Mouse (Mus musculus): ENCODE data around the gene Myo18a.

The Myo18a gene

GRCm38 (mm10) chr11:77795216-77795615 lies 32.2 kb downstream of the Myo18a start:
- no peak for DNase-seq (ENCODE audit: low spot score in 2 of 2)

GRCm38 (mm10) chr11:77800491-77800868 lies 37.4 kb downstream of the Myo18a start:
- DNase-seq (ENCODE audit: low spot score in 2 of 2) = no peak

- peak in 1 of 2 experiments; percentile 54 for DNase-seq (ENCODE audit: low spot score in 2 of 2)
Measured at GRCm38 (mm10) chr11:77800869-77801701, 38.0 kb downstream of the Myo18a start.

- peak; percentile 63 to 67 for DNase-seq (ENCODE audit: low spot score in 2 of 2)
Measured at GRCm38 (mm10) chr11:77802341-77802865, 39.4 kb downstream of the Myo18a start.

GRCm38 (mm10) chr11:77806218-77806617 lies 43.2 kb downstream of the Myo18a start:
- peak in 1 of 2 experiments; percentile 66 for DNase-seq (ENCODE audit: low spot score in 2 of 2)

- no peak for DNase-seq (ENCODE audit: low spot score in 2 of 2)
Measured at GRCm38 (mm10) chr11:77806855-77807254, 43.8 kb downstream of the Myo18a start.

GRCm38 (mm10) chr11:77808051-77808465 lies 45.0 kb downstream of the Myo18a start:
- DNase-seq (ENCODE audit: low spot score in 2 of 2) = peak in 1 of 2 experiments; percentile 61

- DNase-seq (ENCODE audit: low spot score in 2 of 2) = peak in 1 of 2 experiments; percentile 50
Measured at GRCm38 (mm10) chr11:77809215-77809614, 46.2 kb downstream of the Myo18a start.

GRCm38 (mm10) chr11:77810018-77810417 lies 47.0 kb downstream of the Myo18a start:
- DNase-seq (ENCODE audit: low spot score in 2 of 2) = no peak

- no peak for DNase-seq (ENCODE audit: low spot score in 2 of 2)
Measured at GRCm38 (mm10) chr11:77813969-77814368, 50.9 kb downstream of the Myo18a start.

GRCm38 (mm10) chr11:77816003-77816402 lies 53.0 kb downstream of the Myo18a start:
- no peak for DNase-seq (ENCODE audit: low spot score in 2 of 2)

GRCm38 (mm10) chr11:77821648-77822047 lies 58.6 kb downstream of the Myo18a start:
- DNase-seq (ENCODE audit: low spot score in 2 of 2) = no peak

- peak in 1 of 2 experiments; percentile 76 for DNase-seq (ENCODE audit: low spot score in 2 of 2)
Measured at GRCm38 (mm10) chr11:77822781-77823180, 59.7 kb downstream of the Myo18a start.

GRCm38 (mm10) chr11:77825853-77826252 lies 62.8 kb downstream of the Myo18a start:
- DNase-seq (ENCODE audit: low spot score in 2 of 2) = peak; percentile 80 to 86

- DNase-seq (ENCODE audit: low spot score in 2 of 2) = no peak
Measured at GRCm38 (mm10) chr11:77826311-77826710, 63.3 kb downstream of the Myo18a start.

GRCm38 (mm10) chr11:77827241-77827995 lies 64.4 kb downstream of the Myo18a start:
- DNase-seq (ENCODE audit: low spot score in 2 of 2) = peak; percentile 90

GRCm38 (mm10) chr11:77828163-77828562 lies 65.1 kb downstream of the Myo18a start:
- no peak for DNase-seq (ENCODE audit: low spot score in 2 of 2)

GRCm38 (mm10) chr11:77829043-77829841 lies 66.2 kb downstream of the Myo18a start:
- DNase-seq (ENCODE audit: low spot score in 2 of 2) = no peak

GRCm38 (mm10) chr11:77830875-77831274 lies 67.8 kb downstream of the Myo18a start:
- no peak for DNase-seq (ENCODE audit: low spot score in 2 of 2)

GRCm38 (mm10) chr11:77832541-77832940 lies 69.5 kb downstream of the Myo18a start:
- DNase-seq (ENCODE audit: low spot score in 2 of 2) = no peak

- DNase-seq (ENCODE audit: low spot score in 2 of 2) = no peak
Measured at GRCm38 (mm10) chr11:77835109-77835508, 72.1 kb downstream of the Myo18a start.

- no peak for DNase-seq (ENCODE audit: low spot score in 2 of 2)
Measured at GRCm38 (mm10) chr11:77836290-77836689, 73.2 kb downstream of the Myo18a start.

All from right cerebral cortex, postnatal 10 days (tissue).